Mouse (Mus musculus) erythroblast, embryonic 14.5 days (primary cell): ENCODE measurements around the gene Acot11. TPM values are rescaled to one million over a fixed set of nuclear protein-coding genes. Genes with fewer than 3 reads are reported as not detected.
"Not testable (repeated sequence)": the region's sequence is repeated elsewhere in the genome, so short reads cannot be mapped to it uniquely, and the experiment has no call there.

ENCODE experiments used
- H3K27me3 ChIP-seq: 2 replicates; pipeline ENCODE4 v1.6.1; 2012; ENCODE audit warnings: inconsistent platforms; ENCODE audit not compliant: control insufficient read depth
- H3K36me3 ChIP-seq: 2 replicates; pipeline ENCODE4 v1.6.1; 2012; ENCODE audit warnings: mild to moderate bottlenecking, inconsistent platforms; ENCODE audit not compliant: control insufficient read depth
- H3K4me1 ChIP-seq: 2 replicates; pipeline ENCODE4 v1.6.1; 2012; ENCODE audit warnings: inconsistent platforms; ENCODE audit not compliant: control insufficient read depth
- H3K4me3 ChIP-seq: replicated peaks from 2 replicates; pipeline ENCODE3; 2012; ENCODE audit warnings: moderate library complexity, mild to moderate bottlenecking, inconsistent platforms
- H3K9me3 ChIP-seq: 2 replicates; pipeline ENCODE4 v1.6.1; 2012; ENCODE audit warnings: low read length, inconsistent platforms, mixed read lengths; ENCODE audit not compliant: control insufficient read depth
- GATA1 ChIP-seq: IDR thresholded peaks from 2 replicates; pipeline ENCODE4 v1.6.1; 2012; ENCODE audit warnings: low read length, inconsistent platforms, mixed read lengths
- TAL1 ChIP-seq: IDR thresholded peaks from 3 replicates; pipeline ENCODE4 v1.6.1; 2012; ENCODE audit warnings: low read length, inconsistent platforms, mixed read lengths
- polyA plus RNA-seq: library from polyadenylated mRNA; stranded (reverse); fragments of >175 nt; gene quantifications from 2 replicates; pipeline ENCODE4 v1.2.3, GENCODE M21; 2012

Gene Acot11
- polyA plus RNA-seq, 1 experiment: 1.3 TPM

- TF ChIP-seq TAL1: no peak
- no peak for TF ChIP-seq GATA1
- Histone ChIP-seq H3K36me3 (peaks cover 35% of the 10 kb centered on the region), H3K27me3 (peaks cover 2% of the 10 kb centered on the region; the same call in 1 of the 2 replicates), H3K4me3 (no peak overlapping the region), H3K4me1 (peaks cover 4% of the 10 kb centered on the region), H3K9me3 (no peaks in the 10 kb centered on the region)
Observed at GRCm38 (mm10) chr4:106769306-106769705, 35.5 kb downstream of the Acot11 start.

- Histone ChIP-seq H3K4me1 (no peaks in the 10 kb centered on the region), H3K36me3 (peaks cover 46% of the 10 kb centered on the region), H3K9me3 (no peaks in the 10 kb centered on the region), H3K4me3 (no peak overlapping the region), H3K27me3 (no peaks in the 10 kb centered on the region)
- TF ChIP-seq TAL1: no peak
- TF ChIP-seq GATA1: no peak
Observed at GRCm38 (mm10) chr4:106764166-106764565, 40.6 kb downstream of the Acot11 start.

GRCm38 (mm10) chr4:106751726-106752125 is 53.1 kb downstream of the Acot11 start:
- peaks cover 92% of the 10 kb centered on the region for H3K36me3 ChIP-seq
- TF ChIP-seq GATA1 (no peak), TAL1 (no peak)

GRCm38 (mm10) chr4:106749699-106750098 is 55.1 kb downstream of the Acot11 start:
- H3K27me3 ChIP-seq: no peaks in the 10 kb centered on the region
- peaks cover 4% of the 10 kb centered on the region for H3K4me1 ChIP-seq
- no peak overlapping the region for H3K4me3 ChIP-seq
- no peaks in the 10 kb centered on the region for H3K9me3 ChIP-seq
- TF ChIP-seq TAL1: no peak
- no peak for TF ChIP-seq GATA1
- peaks cover 75% of the 10 kb centered on the region for H3K36me3 ChIP-seq

More at GRCm38 (mm10) chr4:106751726-106752125, 53.1 kb downstream of the Acot11 start:
- peaks cover 4% of the 10 kb centered on the region for H3K4me1 ChIP-seq
- no peak overlapping the region for H3K4me3 ChIP-seq
- H3K27me3 ChIP-seq: no peaks in the 10 kb centered on the region
- no peaks in the 10 kb centered on the region for H3K9me3 ChIP-seq

GRCm38 (mm10) chr4:106747001-106747580 is 57.7 kb downstream of the Acot11 start:
- Histone ChIP-seq H3K36me3 (peaks cover 52% of the 10 kb centered on the region), H3K9me3 (no peaks in the 10 kb centered on the region), H3K4me1 (peaks cover 4% of the 10 kb centered on the region), H3K27me3 (no peaks in the 10 kb centered on the region), H3K4me3 (no peak overlapping the region)
- no peak for TF ChIP-seq GATA1
- TF ChIP-seq TAL1: no peak

GRCm38 (mm10) chr4:106745862-106746261 is 58.9 kb downstream of the Acot11 start:
- Histone ChIP-seq H3K36me3 (peaks cover 42% of the 10 kb centered on the region), H3K4me1 (peaks cover 4% of the 10 kb centered on the region), H3K9me3 (no peaks in the 10 kb centered on the region), H3K4me3 (no peak overlapping the region), H3K27me3 (no peaks in the 10 kb centered on the region)
- TF ChIP-seq TAL1 (no peak), GATA1 (no peak)

GRCm38 (mm10) chr4:106737904-106738303 is 66.9 kb downstream of the Acot11 start:
- Histone ChIP-seq H3K4me1 (no peaks in the 10 kb centered on the region), H3K36me3 (no peaks in the 10 kb centered on the region), H3K9me3 (no peaks in the 10 kb centered on the region), H3K4me3 (no peak overlapping the region), H3K27me3 (no peaks in the 10 kb centered on the region)
- no peak for TF ChIP-seq GATA1
- TF ChIP-seq TAL1: no peak

GRCm38 (mm10) chr4:106736884-106737283 is 67.9 kb downstream of the Acot11 start:
- H3K27me3 ChIP-seq, H3K9me3 ChIP-seq, H3K4me3 ChIP-seq, H3K4me1 ChIP-seq, H3K36me3 ChIP-seq: not testable (repeated sequence)

- no peaks in the 10 kb centered on the region for H3K9me3 ChIP-seq
- TF ChIP-seq GATA1: no peak
- TF ChIP-seq TAL1: no peak
- H3K27me3 ChIP-seq: no peaks in the 10 kb centered on the region
- no peak within 1 kb of the TSS for H3K4me3 ChIP-seq
- H3K36me3 ChIP-seq: no peaks in the 10 kb centered on the region
- H3K4me1 ChIP-seq: no peaks in the 10 kb centered on the region
Observed at GRCm38 (mm10) chr4:106733636-106734035, 71.2 kb downstream of the Acot11 start, which contains the start of gene Fam151a. TSS of gene Fam151a (plus strand) at chr4:106733889.

GRCm38 (mm10) chr4:106730814-106731213 is 74.0 kb downstream of the Acot11 start, which contains the start of gene Mroh7:
TSS of gene Mroh7 (minus strand) at chr4:106730925.
- Histone ChIP-seq H3K36me3 (no peaks in the 10 kb centered on the region), H3K9me3 (no peaks in the 10 kb centered on the region), H3K4me3 (no peak within 1 kb of the TSS), H3K27me3 (no peaks in the 10 kb centered on the region), H3K4me1 (no peaks in the 10 kb centered on the region)
- TF ChIP-seq TAL1: no peak
- no peak for TF ChIP-seq GATA1
